Mouse (Mus musculus): ENCODE results near the gene F2r.

The F2r gene

DNA sequence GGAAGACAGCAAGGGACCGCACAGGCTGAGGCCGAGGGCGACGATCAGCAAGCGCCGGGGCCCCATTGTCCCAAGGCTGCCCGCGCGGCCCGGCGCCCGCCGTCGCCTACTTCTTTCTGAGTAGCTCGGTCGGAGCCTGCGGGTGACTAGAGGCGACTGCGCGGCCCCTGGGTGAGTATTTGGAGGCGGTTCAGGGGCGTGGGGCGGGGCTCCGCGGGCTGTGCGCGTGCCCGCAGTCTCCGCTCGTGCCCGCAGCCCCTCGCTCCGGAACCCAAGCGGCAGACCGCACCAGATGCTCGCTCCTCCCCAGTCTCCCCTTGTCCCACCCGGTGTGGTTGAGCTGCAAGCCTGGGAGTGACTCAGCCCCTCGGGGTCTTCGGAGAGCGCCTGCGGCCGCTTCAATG lies at the start of gene F2r:
TSS of gene F2r (minus strand) at position 179 of the 404 bp plus-strand sequence.
- peak; percentile 62 for DNase-seq

DNA sequence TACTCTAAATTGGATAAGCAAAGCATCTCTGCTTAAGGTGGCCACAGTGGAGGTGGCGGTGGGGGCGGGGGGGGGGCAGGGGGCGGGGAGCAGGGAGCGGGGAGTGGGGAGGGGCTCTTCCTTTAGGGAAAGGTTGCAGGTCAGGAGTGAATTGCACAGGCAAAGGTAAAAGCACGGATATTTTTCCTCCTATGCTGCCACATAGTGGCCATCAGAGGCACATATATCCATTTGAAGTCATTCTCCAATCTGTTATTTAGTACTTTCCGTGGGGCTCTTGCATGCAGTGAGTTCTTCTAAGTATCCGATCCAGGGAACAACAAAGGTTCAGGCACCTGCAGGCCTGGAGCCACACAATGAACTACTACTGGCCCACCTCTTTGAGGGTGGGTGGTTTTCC lies 49.0 kb upstream of the F2r start:
- no peak for DNase-seq

DNA sequence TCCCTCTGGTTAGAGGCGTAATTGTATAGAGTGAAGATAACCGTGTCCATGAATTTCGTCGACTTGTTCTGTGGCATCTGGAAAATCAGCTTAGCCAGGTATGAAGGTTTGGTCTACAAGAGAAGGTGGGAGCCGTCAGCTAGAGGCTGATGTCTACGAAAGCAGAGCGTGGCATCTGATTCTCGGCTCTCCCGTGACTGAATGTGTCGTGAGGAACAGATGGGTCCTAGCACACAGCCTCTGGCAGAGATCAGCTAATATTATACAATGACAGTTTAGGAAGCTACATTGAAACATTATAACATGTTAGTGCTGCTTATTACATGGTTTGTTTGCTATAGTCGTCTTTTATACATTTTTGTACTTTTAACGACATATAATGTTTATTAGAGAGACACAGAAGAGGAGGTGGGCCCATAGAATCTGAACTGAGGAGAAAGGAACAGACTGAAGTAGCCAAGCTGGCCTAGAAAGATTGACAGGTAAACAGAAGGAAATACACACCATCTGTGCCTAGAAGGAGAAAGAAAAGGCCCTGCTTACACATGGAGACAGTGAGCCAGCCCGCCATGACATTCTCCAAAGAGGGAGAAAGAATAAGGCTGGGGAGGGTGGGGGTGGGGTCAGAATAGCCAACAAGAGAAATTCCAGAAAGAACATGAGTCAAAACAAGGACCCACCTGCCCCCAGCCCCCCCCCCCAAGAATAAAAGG lies 47.5 kb upstream of the F2r start:
- DNase-seq = no peak

DNA sequence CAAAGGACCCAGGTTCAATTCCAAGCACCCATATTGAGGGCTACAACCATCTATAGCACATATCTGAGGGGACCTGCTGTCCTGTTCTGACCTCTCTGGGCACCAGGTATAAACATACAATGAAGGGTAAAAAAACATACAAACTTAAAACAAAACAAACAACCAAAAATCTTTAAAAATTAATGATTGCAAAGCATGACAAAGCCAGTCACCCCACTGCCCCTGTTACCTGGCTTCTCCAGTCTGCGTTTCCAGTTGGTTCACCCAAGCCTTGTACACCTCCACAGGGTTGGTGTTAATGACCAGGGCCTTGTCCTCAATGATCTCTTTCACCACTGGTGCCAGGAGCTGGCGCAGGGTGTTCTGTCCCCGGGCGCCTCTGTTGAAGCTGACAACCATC lies 45.5 kb upstream of the F2r start:
- DNase-seq = no peak

DNA sequence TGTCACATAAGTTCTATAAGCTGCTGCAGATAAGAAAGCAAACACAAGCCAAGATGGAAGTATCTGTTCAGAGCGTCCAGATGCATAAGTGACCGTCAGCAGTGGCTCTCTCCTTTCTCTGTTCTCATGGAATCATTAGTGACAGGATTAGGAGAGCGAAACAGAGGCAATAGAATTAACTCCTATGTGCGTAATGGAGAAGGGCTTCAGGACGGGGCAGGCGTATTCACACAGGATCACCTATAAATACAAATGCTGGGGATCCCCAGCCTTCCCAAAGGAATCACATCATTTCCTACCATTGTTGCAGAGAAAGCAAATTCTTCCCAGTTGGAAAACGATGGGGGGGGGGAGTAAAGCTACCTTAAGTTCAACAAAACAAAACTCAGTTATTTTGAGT lies 41.1 kb upstream of the F2r start:
- no peak for DNase-seq

DNA sequence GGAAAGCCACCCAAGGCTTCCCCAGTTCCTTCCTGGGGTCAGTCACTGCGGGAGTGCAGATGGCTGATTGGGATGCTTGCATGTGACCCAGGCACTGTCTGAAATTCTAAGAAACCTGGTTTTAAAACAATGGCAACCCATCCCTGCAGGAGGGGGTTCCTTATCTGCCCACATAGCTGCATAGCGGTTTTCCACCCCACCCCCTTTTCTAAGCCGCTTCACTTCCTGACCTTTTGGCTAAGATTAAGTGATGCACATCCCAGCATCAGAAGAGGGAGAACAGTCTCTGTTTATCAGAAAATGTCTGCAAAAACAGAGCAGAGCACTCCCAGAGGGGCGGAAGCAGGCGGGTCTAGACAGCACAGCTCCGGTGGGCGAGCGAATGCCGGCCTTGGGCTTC lies 38.9 kb upstream of the F2r start:
- DNase-seq = no peak

DNA sequence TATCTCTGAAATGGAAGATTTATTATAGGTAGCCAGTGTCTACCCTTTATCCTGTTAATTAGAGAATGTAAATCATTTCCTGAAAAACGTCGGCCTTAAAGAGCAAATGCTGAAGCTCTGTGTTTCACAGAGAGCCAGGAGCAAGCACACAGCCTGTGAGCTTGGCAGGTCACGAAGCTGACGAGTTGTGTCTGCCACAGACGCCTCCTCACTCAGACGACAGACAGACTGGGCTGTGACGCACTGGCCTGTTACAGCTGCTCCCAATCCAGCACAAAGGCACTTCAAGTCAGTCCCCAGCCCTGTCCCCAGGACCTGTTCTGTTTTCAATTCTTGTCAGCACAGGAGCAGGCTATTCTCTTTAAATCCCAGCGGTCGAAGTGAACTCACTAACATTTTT lies 37.0 kb upstream of the F2r start:
- no peak for DNase-seq

DNA sequence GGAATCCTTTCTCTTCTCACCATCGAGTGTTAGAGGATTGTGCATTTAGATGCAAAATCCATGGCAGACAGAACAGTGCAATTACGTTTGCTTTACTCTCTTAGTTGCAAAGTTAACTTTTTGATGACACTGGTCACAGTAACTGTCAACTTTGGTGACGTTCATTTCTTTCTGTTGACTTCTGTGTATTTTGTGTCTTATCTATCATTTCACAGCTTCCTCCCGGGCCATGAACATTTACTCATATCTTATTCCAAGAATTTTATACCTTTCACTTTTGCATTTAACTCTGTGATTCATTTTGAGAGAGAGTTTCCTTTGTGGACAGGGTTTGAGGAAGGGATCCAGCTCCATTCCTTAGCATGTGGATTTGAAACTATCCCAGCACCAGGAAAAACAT lies 35.4 kb upstream of the F2r start:
- DNase-seq = no peak

DNA sequence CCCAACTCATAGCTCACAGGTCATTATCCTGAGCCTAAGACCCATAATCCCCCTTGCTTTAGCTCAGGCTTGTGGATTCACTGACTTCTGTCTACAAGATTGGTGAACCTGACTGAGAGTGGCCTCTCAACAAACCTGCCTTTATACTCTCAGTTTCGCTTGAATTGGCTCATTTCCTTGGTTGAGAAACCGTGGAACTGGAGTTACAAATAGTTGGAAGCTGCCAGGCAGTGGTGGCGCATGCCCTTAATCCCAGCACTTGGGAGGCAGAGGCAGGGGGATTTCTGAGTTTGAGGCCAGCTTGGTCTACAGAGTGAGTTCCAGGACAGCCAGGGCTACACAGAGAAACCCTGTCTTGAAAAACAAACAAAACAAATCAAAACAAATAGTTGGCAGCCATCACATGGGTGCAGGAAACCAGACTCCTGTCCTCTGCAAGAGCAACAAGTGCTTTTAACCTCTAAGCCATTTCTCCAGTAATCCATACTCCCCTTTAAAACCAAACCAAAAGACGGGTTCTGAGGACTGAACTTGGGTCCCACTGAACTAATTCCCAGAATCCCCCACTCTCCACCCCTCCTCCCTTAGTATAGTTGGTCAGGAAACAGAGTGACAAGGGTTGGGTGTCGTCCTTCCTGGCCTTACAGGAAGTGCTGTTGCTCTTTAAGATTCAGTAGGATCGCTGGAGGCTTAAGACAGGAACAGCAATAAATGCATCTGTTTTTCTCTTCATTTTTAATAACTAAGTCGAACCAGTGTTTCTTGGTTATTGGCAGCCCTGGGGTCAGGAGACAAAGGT lies 33.8 kb upstream of the F2r start:
- no peak for DNase-seq

DNA sequence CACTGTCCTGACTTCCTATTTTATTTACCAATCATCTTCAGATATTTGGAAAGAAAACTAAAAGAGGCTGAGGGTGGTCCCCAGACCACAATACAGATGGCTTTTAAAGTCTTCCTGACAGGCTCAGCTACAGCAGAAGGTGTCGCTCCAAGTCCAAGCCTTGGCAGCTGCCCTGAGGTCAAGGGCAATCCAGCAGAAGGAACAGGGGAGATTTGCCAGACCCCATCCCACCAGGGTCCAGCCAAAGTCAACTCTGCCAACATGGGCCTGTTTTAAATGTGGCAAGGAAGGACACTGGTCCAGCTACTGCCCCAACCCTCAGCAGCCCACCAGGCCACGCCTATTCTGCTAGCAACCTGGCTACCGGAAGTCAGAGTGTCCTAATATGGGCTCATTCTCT lies 31.7 kb upstream of the F2r start:
- no peak for DNase-seq

DNA sequence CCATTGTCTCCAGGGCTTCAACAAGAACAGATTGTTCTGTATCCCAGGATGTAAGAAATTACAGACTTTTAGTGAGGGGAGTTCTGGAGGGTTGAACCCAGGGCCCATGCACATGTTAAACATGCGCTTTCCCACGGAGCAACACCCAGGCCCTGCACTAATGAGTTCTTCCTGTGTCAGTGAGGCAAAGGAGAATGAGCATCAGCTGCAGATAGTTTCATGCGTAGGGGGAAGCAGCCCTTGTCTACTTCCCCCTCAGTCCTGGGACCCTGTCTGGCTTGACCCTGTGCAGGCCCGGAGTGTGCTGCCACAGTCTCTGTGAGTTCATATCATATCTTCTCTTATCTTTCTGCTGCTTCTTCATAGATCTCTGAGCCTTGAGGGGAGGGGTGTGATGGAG lies 29.0 kb upstream of the F2r start:
- DNase-seq = no peak

DNA sequence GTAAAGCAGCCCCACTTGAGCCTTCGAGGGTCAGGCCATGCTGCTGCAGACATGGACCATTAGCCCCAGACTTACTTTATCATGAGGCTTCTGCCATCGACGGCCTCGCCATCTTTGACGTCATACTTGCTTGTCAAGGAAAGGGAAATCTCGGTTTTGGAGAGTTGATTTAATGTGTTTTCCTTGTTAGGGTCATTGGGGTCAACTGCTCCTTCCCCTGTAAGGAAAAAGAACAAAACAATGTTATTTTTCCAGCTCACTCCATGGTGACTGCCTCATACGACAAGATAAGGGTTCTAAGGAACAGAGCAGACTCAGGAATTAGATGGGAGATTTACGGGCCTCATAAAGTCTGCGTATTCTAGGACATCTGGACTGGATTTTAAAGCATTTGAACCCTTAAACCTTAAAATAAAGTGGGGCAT lies 28.4 kb upstream of the F2r start:
- DNase-seq = no peak

DNA sequence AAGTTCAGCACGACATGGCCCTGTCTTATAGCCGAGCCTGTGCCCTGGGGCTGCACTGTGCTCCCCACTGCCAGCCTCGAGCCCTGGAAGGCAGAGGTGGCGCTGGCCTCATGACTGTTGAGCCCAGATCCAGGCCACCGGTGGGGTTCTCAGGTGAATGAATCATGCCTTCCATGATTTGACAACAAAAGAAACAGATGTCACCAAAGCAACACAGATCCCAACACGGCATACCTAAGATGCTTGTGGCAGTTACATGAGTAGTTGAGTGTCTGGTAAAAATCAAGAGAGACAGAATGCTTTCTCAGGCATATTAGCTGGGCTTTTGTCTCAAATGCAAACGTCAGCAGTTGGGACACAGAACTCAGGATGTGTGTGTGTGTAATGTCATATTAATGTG lies 25.5 kb upstream of the F2r start:
- no peak for DNase-seq

DNA sequence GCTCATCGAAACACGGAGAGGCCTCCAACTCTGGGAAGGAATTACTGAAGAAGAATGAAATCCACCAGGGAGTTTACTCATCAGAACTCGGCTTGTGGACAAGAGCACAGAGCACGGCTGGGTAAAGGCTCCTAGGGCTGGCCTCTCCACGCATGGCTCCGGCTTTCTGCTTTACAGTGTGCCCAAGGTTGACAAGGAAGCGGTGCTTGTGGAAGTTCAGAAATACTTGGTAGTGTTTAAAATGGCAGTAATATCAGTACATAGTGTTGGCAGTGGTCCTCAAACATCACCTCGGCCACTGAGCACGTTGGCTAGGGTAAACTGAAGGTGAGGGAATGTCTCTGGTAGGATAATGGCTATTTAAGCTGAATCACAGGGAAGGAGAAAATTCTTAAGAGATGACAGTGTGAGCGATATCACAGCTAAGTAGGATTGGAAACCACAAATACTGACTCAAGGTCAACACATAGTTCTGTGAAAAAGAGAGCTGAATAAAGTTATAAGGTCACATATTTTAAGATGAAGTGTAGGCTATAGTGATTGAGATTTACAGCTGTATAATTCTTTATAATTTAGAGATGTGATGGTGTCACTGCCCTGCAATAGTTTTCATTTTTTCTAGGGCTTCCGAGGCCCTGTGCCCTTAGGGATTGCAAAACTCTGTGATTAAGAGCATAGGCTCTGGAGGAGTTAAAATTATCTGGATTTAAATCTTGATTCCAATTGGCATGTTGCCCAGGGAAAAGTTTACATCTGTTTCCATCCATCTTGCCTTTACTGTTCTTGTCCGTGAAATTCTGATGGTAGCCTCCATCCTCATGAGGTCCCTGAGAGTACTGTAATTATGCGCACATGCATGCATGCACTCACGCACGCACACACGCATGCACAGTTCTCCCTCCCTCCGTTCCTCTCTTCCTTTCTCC lies 23.0 kb upstream of the F2r start:
- DNase-seq = no peak

DNA sequence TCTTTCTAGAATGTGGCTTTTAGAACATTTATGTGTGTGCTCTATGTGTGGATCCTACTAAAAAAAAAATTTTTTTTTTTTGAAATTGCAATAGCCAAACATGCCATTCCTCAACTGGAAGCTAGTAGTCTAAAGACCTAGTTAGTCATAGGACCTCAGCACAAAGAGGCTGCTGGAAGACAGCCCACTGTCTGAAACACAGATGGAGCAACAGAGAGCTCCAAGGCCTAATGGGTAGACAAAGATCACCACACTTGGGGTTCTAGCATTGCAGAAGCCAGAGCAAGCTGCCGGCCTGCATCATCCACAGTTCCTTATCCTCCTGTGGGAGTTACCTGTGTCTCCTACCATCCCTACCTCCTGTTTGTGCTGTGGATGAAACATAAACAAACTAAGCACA lies 22.1 kb upstream of the F2r start:
- no peak for DNase-seq

DNA sequence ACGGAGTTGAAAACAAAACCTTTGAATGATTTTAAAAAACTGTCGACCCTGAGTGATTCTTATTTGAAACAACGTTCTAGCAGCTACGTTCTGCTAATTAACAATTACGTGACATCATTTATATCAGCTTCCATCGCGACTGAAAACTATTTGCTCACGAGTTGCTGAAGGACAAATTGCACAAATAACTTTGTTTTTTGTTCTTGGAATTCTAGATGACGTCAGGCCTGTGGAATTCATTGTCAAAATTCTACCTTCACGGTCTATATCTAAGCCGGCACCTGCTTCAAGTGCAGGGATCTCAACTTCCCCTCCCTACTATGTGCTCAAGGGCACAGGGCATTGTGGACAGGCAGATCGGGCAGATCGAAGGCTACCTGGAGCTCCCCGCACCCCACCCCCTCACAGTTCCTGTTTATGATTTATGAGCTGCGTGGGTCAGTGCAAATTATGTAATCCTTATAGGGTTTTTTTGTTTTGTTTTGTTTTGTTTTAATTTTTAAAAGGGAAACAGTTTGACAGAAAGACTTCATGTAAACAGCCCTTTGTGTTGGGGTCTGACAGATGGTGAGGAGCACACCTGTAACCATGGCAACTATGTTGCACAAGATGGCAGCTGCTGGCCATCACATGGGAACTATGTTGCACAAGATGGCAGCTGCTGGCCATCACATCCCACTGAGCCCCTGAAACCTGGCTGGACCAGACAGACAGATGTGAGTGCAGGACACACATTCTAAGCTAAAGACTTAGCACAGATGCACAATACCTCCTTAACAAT lies 21.2 kb upstream of the F2r start:
- DNase-seq = no peak

DNA sequence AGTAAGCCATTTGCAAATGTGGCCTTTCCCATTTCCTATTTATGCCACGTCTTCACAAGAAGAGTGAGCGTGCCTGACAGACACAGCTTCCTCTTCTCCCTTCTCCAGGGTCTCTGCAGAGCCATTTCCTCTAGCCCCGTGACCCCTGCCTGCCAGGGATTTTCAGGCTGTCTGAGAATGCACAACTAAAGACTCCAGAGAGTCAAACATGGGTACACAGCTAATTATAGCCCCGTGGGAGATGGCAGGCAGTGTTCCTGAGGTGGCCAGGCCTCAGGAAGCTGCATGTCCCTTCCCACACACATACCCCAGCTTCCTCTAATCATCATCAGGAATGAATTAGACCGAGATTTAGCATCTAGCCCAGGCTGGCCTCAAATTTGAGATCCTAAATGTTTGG lies 20.6 kb upstream of the F2r start:
- DNase-seq = no peak

DNA sequence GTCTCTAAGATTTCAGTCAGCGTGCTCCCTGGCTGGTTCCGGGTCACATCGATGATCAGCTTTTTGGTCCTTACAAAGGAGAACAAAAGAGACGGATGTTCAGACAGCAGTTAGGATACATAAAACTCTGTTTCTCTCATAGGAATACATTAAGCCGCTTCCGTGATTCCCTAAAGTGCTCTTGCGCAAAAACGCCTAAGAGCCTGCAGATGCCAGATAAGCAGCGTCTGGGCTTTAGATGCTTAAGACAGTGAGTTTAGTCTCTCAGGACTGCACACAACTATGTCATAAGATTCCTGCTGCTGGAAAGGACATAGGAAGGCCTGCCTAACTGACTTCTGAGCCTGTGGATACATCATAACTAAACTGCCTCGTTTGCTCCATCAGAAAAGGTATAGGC lies 19.4 kb upstream of the F2r start:
- no peak for DNase-seq

DNA sequence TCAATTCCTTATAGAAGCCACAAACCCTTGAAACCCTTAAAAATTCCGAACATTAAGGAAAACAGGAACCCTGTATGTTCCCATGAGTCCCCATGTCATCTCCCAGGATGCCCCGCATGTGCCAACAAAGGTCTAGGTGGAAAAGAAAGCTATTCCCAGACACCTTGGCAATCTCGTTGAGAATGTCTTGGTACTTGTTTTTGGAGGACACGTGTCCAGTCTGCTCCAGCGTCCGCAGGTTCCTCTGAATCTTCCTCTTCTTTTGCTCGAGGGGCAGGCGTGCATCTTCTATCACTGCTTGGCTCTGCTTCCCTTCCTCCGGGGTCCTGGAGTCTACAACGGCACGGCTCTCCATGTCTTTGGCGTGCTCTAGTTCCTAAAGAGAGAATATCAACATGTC lies 17.0 kb upstream of the F2r start:
- no peak for DNase-seq

DNA sequence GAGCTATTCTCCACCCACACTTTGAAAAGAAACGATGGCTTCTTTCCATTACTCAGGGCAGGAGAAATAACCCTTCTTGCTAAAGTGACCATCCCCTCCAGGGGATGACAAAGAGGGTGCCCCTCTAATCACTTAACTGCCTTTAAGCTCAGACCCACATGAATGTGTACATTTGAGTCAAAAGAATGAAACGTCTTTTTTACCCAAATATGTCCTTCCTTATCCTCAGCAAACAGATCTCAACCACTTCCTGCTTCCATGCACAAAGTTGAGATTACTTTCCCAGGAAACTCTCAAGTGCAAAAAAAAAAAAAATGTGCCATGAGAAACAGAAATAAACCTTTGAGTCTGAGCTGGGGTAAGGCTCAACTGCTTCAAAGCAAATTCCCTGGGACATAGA lies 16.2 kb upstream of the F2r start:
- DNase-seq = no peak

DNA sequence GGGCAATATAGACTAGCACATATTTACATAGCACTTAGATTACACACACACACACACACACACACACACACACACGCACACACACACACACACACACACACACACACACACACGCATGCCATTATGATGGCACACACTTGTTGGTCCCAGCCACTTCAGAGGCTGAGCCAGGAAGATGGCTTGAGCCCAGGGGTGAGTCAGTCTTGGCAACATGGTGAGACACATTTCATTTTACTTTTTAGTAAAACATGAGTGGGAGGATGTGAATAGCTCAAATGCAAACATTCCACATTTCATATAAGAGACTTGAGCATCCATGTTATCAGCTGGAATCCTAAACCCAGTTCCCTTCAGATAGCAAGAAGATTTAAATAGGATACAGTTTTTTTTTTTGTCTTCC lies 15.1 kb upstream of the F2r start:
- DNase-seq = no peak

DNA sequence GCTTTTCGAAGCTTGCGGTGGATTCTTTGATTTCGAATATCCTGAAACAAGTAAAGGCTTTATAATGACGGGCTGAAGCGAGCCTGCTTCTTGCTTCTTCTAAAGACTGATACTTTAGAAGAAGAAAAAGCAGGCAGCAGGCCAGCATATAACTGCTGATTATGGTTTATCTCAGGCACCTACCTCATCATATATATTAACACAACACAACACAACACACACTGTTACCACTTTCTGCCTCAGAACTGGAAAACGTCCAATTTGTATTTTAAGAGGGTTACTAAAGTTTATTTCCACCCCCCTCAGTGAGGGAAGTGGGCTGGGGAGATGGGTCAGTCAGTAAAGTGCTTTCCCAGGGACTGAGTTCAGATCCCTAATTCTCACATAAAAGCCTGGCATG lies 13.9 kb upstream of the F2r start:
- no peak for DNase-seq

DNA sequence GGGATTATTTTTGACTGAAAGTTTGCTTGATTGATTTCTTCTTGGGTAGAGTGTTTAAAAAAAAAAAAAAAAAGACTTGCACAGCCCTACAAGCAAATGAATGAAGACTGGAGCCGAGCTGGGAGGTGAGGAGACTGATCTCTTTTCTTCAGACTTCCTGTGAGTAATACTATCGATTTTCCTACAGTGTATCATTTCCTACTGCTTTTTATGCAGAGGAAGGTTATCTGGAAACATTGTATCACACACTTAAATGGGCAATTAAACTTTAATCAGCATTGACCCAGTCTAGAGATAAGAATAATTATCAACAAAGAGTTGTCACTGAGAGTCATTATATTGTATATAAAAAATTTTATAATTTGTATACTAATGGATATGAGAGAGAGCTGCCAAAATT lies 12.5 kb upstream of the F2r start:
- no peak for DNase-seq
